Mouse (Mus musculus) MEL-GATA-1-ER (cell line): ENCODE results near the gene Otud7b.
A peak's percentile ranks its signal among the peaks of the same experiment; 100 is the strongest.
"Not testable (repeated sequence)": the region's sequence is repeated elsewhere in the genome, so short reads cannot be mapped to it uniquely, and the experiment has no call there.

Experiments
- DNase-seq: peaks from one replicate; pipeline ENCODE4 v3.0.0-alpha.2; 2012; ENCODE audit warnings: low read depth; ENCODE audit errors: extremely low read depth

The Otud7b gene

DNA sequence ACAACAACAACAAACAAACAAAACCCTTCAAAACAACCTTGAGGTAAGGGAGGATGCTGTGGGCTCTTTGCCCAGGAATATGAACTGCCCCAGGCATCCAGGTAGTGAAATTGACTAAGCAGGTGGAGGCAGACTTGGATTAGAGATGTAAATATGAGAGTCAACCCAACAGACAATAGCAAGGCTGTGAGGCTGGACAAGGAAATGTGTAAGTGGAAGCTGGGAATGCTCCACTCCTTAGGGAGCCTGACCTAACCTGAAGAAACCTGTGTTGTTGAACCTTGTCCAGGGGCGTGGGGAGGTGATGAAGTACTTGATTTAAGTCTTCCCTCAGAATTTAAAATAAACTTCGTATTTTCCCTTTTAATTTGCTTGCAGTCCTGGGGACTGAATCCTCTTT is 74.6 kb downstream of the Otud7b start:
- DNase-seq: no peak

DNA sequence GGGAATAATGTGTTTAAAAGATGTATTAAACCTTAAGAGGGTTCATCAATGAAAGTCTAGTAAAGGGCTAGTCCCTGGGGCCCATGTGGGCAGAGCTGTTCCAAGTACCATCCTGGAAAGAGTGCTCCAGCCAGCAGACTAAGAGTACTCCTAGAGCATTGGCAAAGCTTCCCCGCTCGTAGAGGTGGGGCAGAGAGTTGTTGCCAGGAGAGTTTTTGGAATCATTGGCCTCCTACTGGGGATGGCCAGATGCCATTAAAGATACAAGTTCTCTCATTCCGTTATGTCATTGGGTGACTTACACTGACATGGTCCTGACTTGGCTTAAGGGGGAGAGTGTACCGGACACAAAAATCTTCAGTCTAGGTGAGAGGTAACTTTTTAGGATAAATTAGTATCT is 75.2 kb downstream of the Otud7b start:
- no peak for DNase-seq

DNA sequence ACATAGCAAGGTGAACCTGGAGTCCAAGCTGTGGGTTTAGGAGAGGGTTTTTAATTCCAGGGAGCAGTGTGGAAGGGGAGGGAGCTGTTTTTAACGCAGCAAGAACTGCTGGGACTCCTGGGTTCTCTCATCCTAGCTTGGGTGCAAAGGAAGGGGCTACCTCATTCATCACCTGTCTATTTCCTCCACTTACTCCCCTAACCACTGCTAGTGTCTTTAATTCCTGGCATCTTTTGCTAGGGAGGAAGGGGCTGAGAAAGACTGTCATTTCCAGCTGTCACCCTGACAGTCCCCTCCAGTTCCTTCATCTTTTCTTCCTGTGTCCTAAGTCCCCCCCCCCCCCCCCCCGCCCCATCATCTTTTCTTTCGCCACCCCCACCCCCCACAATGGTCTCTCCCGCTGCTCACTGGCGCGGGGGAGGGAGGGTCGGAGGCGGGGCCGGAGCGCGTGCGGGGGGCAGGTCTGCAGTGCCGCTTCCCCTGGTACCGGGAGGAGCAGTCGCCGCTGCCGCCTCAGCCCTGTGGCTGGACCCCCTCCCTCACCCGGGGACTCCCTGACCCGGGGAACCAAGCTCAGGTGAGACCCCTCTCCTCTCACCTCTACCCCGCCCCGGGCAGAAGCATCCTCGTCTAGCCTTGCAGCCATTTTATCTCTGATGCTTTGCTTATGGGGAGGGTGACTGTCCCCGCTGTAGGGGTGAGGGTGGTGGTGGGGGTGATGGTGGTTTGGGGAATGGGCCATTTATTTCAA is 76.6 kb downstream of the Otud7b start, which contains the start of gene Sv2a:
Sv2a (plus strand) TSS at position 425 of the 751 bp plus-strand sequence.
- no peak for DNase-seq

DNA sequence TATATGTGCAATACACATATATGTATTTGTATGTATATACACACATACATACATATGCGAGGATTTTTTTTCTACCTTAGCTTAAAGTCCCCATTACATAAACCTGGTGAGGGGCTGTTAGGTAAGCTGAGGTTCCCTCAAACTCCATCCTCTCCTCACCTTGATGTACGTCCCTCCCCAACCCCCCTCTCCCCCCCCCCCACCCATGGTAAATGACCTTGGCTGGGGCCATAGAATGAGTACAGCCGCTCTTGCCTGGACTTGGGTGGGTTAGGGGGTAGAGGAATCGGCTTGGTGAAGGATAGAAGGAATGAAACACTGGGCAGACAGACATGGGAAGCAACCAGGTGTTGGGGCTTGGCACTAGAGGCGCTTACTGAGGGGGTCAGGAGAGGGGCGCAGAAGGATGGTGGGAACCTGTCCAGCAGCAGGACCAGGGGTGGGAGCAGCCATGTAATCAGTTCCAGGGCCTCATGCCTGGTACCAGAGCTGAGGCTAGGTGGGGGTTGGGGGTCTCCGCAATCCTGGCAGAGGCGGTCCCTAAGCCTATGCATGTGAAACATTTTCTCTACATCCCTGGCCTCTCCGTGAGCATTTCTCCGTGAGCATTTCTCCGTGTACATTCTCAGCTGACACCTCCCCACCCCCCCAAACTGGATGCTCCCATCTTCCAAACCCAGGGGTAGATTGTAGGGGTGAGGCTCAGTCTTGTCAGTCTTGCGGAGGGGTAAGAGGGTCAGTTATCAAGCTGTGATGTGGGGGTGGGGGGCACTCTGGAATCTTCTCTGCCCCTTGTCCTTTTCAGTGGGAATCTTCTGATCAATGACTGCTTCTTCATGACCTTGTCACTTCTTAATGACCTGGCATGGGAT is 77.4 kb downstream of the Otud7b start:
- DNase-seq: no peak

DNA sequence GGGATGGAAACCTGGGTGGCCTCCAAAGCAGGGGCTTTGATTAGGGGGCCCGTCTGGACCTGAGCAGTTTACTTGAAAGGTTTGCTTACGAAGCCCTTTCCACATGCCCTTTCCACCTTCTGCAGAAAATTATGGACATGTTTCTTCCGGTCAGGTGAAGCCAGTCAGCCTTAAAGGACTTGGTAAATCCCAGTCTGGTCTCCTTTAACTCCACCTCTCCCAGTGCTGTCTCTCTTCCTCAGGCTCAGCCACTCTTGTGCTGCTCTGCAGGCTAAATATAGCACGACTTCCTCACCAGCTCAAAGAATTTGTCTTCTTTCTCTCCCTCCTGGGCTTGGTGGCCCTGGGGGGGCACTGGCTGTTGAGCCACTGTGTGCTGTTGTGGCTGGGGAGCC is 78.1 kb downstream of the Otud7b start:
- no peak for DNase-seq

DNA sequence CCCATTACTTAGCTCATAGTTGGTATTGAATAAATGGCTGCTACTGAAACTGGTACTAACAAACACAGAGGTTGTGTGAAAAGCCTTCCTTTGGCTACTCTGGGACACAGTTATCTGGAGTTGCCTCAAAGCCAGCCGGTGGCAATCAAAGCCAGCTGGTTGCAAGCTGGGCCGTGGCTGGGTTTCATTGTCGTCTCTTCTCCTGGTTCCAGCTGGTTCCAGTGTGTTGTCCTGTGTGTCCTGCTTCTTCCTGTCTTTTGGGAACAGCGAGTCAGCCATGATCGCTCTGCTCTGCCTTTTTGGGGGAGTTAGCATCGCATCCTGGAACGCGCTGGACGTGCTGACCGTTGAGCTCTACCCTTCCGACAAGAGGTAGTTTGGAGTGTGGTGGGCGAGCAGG is 88.7 kb downstream of the Otud7b start:
- no peak for DNase-seq

DNA sequence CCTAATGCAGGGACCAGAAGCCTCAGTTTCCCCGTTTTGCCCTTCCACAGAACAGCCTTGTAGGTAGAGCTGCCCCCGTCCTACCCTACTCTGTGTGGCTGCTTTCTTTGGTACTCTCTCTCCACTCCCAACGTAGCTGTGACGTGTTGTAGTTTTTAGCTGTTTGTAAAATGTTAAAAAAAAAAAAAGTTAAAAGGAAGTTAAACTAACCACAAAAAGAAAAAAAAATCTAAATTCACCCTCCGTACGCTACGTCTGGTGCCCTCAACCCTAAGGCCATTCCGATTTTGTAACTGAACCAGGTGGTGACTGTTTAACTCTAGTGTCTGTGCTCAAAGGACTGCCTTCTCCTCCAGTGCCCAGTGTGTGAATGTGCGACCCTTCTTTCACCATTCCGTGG is 90.6 kb downstream of the Otud7b start:
- no peak for DNase-seq

DNA sequence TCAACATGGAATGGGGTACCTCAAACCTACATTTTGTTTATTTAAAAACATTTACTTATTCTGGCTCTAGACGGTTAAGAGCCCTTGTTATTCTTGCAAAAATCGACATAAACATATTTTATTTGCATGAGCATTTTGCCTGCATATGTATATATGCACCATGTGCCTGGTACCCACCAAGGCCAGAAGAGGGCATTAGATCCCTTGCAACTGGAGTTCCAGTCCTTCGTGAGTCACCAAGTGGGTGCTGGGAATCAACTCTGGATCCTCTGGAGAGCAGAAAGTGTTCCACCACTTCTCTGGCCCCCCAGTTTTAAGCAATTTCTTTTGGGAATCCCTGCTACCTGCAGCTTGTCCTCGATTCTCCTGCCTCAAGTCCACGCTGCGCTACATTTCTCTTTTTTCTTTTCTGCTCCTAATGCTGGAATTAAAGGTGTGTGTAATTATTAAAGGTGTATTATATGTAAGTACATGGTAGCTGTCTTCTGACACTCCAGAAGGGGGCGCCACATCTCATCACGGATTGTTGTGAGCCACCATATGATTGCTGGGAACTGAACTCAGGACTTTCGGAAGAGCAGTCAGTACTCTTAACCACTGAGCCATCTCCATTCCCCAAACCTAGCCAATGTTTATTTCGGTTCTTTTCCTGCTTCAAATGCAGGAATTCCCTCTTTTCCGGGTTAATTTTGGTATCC is 91.4 kb downstream of the Otud7b start:
- no peak for DNase-seq

DNA sequence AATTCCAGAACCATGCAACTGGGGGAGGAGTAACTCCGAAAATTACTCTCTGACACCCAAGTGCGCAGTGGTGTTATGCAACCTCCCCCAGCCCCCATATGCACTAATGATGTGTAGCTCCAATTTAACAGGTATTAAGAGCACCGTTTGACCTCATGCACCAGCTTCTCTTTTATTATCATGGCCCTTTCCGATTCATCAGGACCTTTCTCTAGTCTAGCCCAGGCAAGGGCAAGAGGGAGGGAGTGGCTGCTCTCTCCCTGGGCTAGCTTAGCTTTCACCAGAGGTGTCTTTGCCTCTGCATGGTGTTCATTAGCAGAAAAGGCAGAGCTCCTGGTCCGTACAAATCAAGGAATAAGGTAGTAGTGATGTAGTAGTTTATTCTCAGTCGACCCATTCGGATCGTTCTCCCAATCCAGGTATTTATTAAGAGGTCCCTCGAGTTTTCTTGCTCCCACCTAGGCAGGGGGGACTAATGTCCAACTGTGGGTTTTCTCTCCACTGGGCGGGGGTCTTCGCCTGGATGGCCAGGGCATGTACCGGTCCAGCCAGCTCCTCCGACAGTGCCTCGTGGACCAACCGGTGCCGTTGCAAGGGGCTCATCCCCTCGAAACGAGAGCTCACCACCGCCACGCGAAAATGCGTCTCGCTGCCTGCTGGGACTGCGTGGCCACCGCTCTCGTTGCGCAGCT is 92.3 kb downstream of the Otud7b start:
- DNase-seq: peak; percentile 52

DNA sequence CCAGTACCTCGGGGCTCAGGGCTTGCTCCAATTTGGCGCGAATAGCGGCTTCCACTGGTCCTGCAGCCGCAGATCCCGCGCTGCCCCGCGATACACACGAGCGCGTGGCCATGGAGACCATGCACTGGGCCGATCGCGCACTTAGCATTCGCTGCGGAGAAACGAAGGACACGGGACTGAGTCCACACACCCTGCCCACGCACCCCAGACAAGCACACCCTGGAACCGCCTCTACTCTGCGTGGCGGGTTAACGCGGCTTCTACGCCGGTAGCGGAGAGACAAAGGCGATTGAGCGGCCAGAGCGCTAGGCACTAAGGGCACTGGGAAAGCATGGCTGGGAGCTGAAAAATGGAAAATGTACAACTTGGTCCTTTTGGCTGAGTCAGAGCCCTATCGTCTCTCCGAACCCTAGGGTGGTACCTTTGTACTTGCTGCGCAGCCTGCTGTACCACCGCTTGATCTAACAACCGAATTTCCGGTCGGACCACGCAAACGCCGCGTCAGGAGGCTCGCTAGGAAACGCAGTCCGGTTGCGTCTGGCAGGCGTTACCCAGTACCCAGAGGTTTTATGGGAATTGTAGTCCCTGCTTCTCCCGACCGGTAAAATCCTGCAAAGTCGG is 92.9 kb downstream of the Otud7b start:
- peak; percentile 99 for DNase-seq

DNA sequence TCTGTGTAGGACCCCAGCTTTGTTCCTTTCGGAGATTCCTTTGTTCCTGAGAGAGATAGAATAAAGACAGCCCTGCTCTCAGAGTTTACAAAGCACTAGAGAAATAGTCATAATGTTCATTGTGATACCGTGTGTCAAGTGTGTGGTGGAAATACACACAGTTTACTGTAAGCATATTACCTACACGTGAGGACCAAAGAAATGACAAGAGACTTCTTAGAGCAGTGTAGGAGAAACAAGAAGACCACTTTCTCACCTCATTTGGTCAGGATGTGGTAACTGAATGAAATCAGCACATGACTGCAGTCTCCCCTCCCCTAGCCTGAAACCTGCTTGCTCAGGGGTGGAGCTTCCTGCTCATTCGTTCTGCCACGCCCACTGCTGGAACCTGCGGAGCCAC is 93.9 kb downstream of the Otud7b start:
- DNase-seq: peak; percentile 90

DNA sequence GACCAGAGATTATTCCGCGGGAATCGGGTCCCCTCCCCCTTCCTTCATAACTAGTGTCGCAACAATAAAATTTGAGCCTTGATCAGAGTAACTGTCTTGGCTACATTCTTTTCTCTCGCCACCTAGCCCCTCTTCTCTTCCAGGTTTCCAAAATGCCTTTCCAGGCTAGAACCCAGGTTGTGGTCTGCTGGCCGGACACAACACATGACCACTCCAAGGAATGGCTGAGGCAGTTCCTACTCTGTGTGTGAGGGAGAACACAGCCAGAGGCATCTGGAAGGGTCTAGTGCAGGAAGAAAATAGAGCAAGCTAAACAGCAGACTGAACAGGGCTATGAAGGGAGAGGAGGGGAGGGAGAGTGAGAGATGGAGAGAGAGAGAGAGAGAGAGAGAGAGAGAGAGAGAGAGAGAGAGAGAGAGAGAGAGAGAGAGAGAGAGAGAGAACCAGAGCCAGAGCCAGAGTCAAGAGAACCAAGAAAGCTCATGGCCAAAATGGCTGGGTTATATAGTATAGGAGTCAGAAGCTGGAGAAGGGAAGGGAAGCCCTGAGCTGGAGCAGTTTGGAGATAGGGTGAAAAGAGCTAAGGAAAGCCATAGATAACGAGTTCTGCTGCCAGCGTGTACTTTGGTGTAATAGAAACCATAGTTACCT is 94.4 kb downstream of the Otud7b start:
- not testable (repeated sequence) for DNase-seq

DNA sequence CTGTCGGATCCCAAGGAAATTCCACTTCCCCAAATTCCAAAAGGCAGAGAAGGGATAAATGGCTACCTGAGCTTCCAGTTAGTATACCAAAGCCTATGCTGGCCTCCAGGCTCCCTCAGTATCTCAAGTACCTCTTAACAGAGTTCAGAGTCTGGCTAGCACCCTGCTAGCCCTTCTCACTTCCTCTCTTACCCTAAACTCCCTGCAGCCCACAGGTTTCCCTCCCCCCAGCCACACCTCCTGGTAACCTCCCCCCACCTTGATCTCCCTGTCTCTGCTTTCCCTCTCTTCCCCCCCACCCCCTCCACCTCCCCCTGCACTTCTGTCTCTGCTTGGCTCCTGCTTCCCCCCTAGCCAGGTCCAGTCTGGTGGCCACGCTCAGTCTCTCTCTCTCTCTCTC is 95.4 kb downstream of the Otud7b start:
- no peak for DNase-seq

DNA sequence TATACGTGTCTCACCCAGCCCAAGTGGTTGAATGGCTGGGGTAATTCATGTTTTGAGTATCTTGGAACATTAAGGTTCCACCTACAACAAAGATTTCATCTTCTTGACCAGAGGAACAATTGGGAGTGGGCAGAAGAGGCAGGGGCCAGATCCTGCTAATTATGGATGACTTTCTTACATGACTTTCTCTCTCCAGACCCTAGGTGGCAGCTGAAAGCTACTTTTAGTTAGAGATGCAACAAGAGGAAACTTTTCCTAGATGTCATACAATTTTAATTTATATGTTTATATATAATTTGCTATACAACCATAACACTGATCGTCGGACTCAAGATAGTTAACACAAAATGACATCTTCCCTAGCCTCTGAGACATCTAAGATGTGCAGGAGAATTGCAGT is 103.5 kb downstream of the Otud7b start:
- no peak for DNase-seq

DNA sequence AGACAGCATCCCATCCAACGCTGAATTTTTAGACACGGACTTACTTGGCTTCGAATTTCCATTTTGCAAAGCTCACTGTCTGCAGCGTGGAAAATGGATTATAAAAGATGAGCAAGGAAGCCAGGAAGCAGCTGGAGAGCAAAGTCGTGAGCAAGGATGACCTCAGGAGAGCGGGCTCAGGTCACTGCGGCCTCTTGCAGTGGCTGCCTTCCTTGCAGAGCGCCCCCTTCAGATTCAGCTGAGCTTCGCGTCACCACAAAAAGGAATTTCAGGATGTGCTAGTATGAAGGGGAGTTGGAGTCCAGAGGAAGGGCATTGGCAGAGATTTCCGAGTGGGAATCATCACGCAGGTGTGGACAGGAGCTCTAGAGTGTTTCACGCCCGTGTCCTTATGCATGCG is 104.9 kb downstream of the Otud7b start:
- DNase-seq: no peak
